Mouse (Mus musculus): ENCODE results near the gene Slc25a19. TPM values are rescaled to one million over a fixed set of nuclear protein-coding genes. Genes with fewer than 3 reads are reported as not detected.

Gene Slc25a19
- polyA plus RNA-seq, 1 experiment from 2014 or later = 48.3 TPM

- Histone ChIP-seq H3K4me3 (replicated peaks) (peak overlapping the region; percentile 88), H3K27me3 (no peaks in the 10 kb centered on the region), H3K36me3 (peaks cover 46% of the 10 kb centered on the region), H3K4me1 (peaks cover 40% of the 10 kb centered on the region), H3K27ac (peak overlapping the region; percentile 95), H3K9me3 (replicated peaks) (no peaks in the 10 kb centered on the region), H3K9ac (peak overlapping the region; percentile 98), H3K4me2 (peak overlapping the region; percentile 85)
- ATAC-seq (replicated peaks; ENCODE audit: low FRiP score) = no peak
- WGBS = 3% methylated on average over 15 of the region's 15 CpGs
Observed at GRCm38 (mm10) chr11:115603128-115603475, 25.0 kb downstream of the Slc25a19 start.

DNA sequence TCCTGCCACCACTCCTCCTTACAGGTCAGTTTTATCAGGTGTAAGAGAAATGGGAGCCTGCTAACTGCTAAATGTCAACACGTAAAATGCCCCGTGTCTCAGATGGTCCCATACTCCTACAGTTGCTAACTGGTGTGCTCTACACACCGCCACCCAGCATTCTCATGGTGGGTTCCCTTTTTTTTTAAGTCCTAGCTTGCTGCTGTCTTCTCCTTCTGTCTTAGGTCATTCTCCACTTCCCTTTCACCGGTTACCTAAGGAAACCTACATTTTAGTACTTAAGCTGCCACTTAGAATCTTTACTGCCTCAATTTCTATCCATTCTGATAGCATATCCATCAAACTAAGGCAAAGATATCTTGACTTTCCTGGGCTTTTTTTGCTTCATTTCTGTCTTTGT lies 26.9 kb downstream of the Slc25a19 start:
- no peak overlapping the region for H3K9ac ChIP-seq
- no peaks in the 10 kb centered on the region for H3K27me3 ChIP-seq
- peaks cover 41% of the 10 kb centered on the region for H3K36me3 ChIP-seq
- H3K4me3 ChIP-seq (replicated peaks) = no peak overlapping the region
- H3K4me1 ChIP-seq = peaks cover 40% of the 10 kb centered on the region
- no peak for ATAC-seq (replicated peaks; ENCODE audit: low FRiP score)
- H3K9me3 ChIP-seq (replicated peaks) = no peaks in the 10 kb centered on the region
- WGBS = 86% methylated on average over 4 of the region's 4 CpGs
- no peak overlapping the region for H3K4me2 ChIP-seq
- H3K27ac ChIP-seq = no peak overlapping the region

- Histone ChIP-seq H3K4me2 (no peak overlapping the region), H3K36me3 (peaks cover 41% of the 10 kb centered on the region), H3K9me3 (replicated peaks) (no peaks in the 10 kb centered on the region), H3K27ac (no peak overlapping the region), H3K27me3 (no peaks in the 10 kb centered on the region), H3K4me3 (replicated peaks) (no peak overlapping the region), H3K9ac (no peak overlapping the region), H3K4me1 (peaks cover 39% of the 10 kb centered on the region)
- no peak for ATAC-seq (replicated peaks; ENCODE audit: low FRiP score)
- WGBS = 89% methylated on average over 15 of the region's 15 CpGs
Observed at GRCm38 (mm10) chr11:115600743-115601142, 27.4 kb downstream of the Slc25a19 start.

- H3K9me3 ChIP-seq (replicated peaks) = no peaks in the 10 kb centered on the region
- H3K27ac ChIP-seq = no peak overlapping the region
- H3K9ac ChIP-seq = no peak overlapping the region
- WGBS = 93% methylated on average over 7 of the region's 7 CpGs
- H3K4me2 ChIP-seq = no peak overlapping the region
- no peak for ATAC-seq (replicated peaks; ENCODE audit: low FRiP score)
- H3K27me3 ChIP-seq = no peaks in the 10 kb centered on the region
- peaks cover 29% of the 10 kb centered on the region for H3K4me1 ChIP-seq
- H3K36me3 ChIP-seq = peaks cover 44% of the 10 kb centered on the region
- no peak overlapping the region for H3K4me3 ChIP-seq (replicated peaks)
Observed at GRCm38 (mm10) chr11:115599722-115600121, 28.4 kb downstream of the Slc25a19 start.

GRCm38 (mm10) chr11:115598309-115598708 lies 29.8 kb downstream of the Slc25a19 start:
- peaks cover 26% of the 10 kb centered on the region for H3K4me1 ChIP-seq
- peaks cover 58% of the 10 kb centered on the region for H3K36me3 ChIP-seq

DNA sequence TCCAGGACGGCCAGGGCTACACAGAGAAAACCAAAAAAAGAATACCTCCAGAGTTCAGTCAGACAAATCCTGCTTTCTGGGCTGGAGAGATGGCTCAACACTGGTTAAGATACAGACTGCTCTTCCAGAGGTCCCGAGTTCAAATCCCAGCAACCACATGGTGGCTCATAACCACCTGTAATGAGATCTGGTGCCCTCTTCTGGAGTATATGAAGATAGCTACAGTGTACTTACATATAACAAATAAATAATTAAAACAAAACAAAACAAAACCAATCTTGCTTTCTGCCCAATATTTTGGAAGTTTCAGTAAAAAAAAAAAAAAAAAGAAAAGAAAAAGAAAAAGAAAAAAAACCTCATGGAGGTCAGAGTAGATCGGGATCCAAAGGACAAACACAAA lies 32.9 kb downstream of the Slc25a19 start:
- 93% methylated on average over 3 of the region's 3 CpGs for WGBS
- Histone ChIP-seq H3K36me3 (peaks cover 89% of the 10 kb centered on the region), H3K4me2 (no peak overlapping the region)

More at GRCm38 (mm10) chr11:115598309-115598708, 29.8 kb downstream of the Slc25a19 start:
- Histone ChIP-seq H3K4me3 (replicated peaks) (no peak overlapping the region), H3K27ac (no peak overlapping the region), H3K9ac (no peak overlapping the region), H3K27me3 (no peaks in the 10 kb centered on the region), H3K4me2 (no peak overlapping the region), H3K9me3 (replicated peaks) (no peaks in the 10 kb centered on the region)
- 92% methylated on average over 4 of the region's 4 CpGs for WGBS
- ATAC-seq (replicated peaks; ENCODE audit: low FRiP score) = no peak

DNA sequence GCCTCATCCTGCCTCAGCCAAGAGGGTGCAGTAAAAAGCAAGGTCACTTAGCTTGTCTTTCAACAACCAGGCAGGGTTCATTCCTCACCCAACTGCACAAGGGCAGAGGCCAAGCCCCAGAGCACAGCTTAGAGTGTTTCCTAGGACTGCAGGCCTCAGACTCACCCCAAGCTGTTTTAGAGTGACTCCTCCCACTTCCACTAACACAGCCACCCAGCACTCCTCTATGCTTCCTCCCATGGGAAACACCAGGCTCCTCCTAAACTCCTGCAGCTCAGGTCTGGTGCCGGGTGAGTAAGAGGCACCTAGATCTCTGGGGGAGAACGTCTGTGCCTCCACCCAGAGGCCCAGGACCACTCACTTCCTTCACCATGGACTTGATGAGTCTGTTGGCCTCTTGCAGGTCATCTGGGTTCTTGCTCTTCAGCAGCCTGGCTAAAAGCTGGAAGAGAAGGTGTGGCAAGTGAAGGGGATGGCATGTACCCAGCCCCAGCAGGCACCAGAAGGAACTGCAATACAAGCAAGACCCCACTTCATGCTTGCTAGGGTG lies 37.5 kb downstream of the Slc25a19 start:
- ATAC-seq (replicated peaks; ENCODE audit: low FRiP score) = no peak

More for the DNA sequence above, 32.9 kb downstream of the Slc25a19 start:
- Histone ChIP-seq H3K9me3 (replicated peaks) (no peaks in the 10 kb centered on the region), H3K4me3 (replicated peaks) (no peak overlapping the region), H3K27me3 (no peaks in the 10 kb centered on the region), H3K4me1 (peaks cover 4% of the 10 kb centered on the region; the same call in 1 of the 2 replicates), H3K9ac (no peak overlapping the region), H3K27ac (no peak overlapping the region)
- no peak for ATAC-seq (replicated peaks; ENCODE audit: low FRiP score)

GRCm38 (mm10) chr11:115587984-115588383 lies 40.1 kb downstream of the Slc25a19 start:
- H3K4me3 ChIP-seq (replicated peaks) = no peak overlapping the region
- H3K36me3 ChIP-seq = peaks cover 96% of the 10 kb centered on the region
- WGBS = 72% methylated on average over 9 of the region's 9 CpGs
- no peaks in the 10 kb centered on the region for H3K27me3 ChIP-seq
- H3K4me2 ChIP-seq = no peak overlapping the region
- H3K9me3 ChIP-seq (replicated peaks) = no peaks in the 10 kb centered on the region
- H3K4me1 ChIP-seq = no peaks in the 10 kb centered on the region
- H3K9ac ChIP-seq = no peak overlapping the region
- 0 out of 2 replicates have a peak overlapping the region, but pooled peaks have one; percentile 13 for H3K27ac ChIP-seq
- ATAC-seq (replicated peaks; ENCODE audit: low FRiP score) = 0 out of 2 replicates have a peak, but pooled peaks have one; percentile 28

More for the DNA sequence above, 37.5 kb downstream of the Slc25a19 start:
- Histone ChIP-seq H3K4me1 (no peaks in the 10 kb centered on the region), H3K4me2 (no peak overlapping the region), H3K9me3 (replicated peaks) (no peaks in the 10 kb centered on the region), H3K36me3 (peaks cover 96% of the 10 kb centered on the region), H3K4me3 (replicated peaks) (no peak overlapping the region), H3K27ac (no peak overlapping the region), H3K9ac (no peak overlapping the region), H3K27me3 (no peaks in the 10 kb centered on the region)
- 81% methylated on average over 2 of the region's 2 CpGs for WGBS

DNA sequence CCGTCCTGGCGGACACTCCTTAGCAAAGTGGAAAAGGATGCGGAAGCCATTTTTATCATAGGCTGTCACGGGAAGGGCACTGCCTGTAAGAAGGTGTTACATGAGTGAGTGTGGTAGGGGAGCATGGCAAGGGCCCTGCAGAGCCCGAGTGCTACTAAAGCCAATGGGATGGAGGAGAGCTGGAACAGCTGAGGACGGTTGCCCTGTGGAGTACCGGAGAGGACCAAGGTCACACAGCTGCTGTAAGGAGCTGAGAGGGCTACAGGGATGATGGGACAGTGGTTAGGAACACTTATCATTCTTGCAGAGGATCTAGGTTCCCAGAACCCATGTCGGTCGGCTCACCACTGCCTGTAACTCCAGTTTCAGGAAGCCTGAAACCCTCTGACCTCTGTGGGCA lies 41.7 kb downstream of the Slc25a19 start:
- H3K27me3 ChIP-seq = no peaks in the 10 kb centered on the region
- no peak overlapping the region for H3K4me2 ChIP-seq
- no peak overlapping the region for H3K27ac ChIP-seq
- no peaks in the 10 kb centered on the region for H3K4me1 ChIP-seq
- 89% methylated on average over 9 of the region's 9 CpGs for WGBS
- H3K4me3 ChIP-seq (replicated peaks) = no peak overlapping the region
- H3K9ac ChIP-seq = no peak overlapping the region
- peaks cover 97% of the 10 kb centered on the region for H3K36me3 ChIP-seq
- no peak for ATAC-seq (replicated peaks; ENCODE audit: low FRiP score)
- H3K9me3 ChIP-seq (replicated peaks) = no peaks in the 10 kb centered on the region

- H3K27ac ChIP-seq = no peak overlapping the region
- WGBS = 86% methylated on average over 7 of the region's 7 CpGs
- H3K4me2 ChIP-seq = no peak overlapping the region
- ATAC-seq (replicated peaks; ENCODE audit: low FRiP score) = no peak
- H3K27me3 ChIP-seq = no peaks in the 10 kb centered on the region
- H3K9ac ChIP-seq = no peak overlapping the region
- peaks cover 97% of the 10 kb centered on the region for H3K36me3 ChIP-seq
- H3K4me3 ChIP-seq (replicated peaks) = no peak overlapping the region
- no peaks in the 10 kb centered on the region for H3K4me1 ChIP-seq
- H3K9me3 ChIP-seq (replicated peaks) = no peaks in the 10 kb centered on the region
Observed at GRCm38 (mm10) chr11:115585573-115586100, 42.5 kb downstream of the Slc25a19 start.

- H3K9ac ChIP-seq = no peak overlapping the region
- no peaks in the 10 kb centered on the region for H3K27me3 ChIP-seq
- H3K36me3 ChIP-seq = peaks cover 96% of the 10 kb centered on the region
- no peaks in the 10 kb centered on the region for H3K4me1 ChIP-seq
- ATAC-seq (replicated peaks; ENCODE audit: low FRiP score) = no peak
- H3K4me3 ChIP-seq (replicated peaks) = no peak overlapping the region
- H3K9me3 ChIP-seq (replicated peaks) = no peaks in the 10 kb centered on the region
- H3K4me2 ChIP-seq = no peak overlapping the region
- H3K27ac ChIP-seq = no peak overlapping the region
- WGBS = 87% methylated on average over 10 of the region's 10 CpGs
Observed at GRCm38 (mm10) chr11:115584376-115585073, 43.6 kb downstream of the Slc25a19 start.

GRCm38 (mm10) chr11:115582913-115583606 lies 45.0 kb downstream of the Slc25a19 start:
- peaks cover 99% of the 10 kb centered on the region for H3K36me3 ChIP-seq
- H3K9me3 ChIP-seq (replicated peaks) = no peaks in the 10 kb centered on the region
- 85% methylated on average over 10 of the region's 10 CpGs for WGBS
- no peaks in the 10 kb centered on the region for H3K4me1 ChIP-seq
- H3K9ac ChIP-seq = no peak overlapping the region
- H3K4me2 ChIP-seq = no peak overlapping the region
- H3K27ac ChIP-seq = no peak overlapping the region
- no peaks in the 10 kb centered on the region for H3K27me3 ChIP-seq
- no peak for ATAC-seq (replicated peaks; ENCODE audit: low FRiP score)
- no peak overlapping the region for H3K4me3 ChIP-seq (replicated peaks)

Measured in kidney, embryonic 15.5 days (tissue).